Mouse (Mus musculus): ENCODE measurements around the gene Il20rb. TPM values are rescaled to one million over a fixed set of nuclear protein-coding genes. Genes with fewer than 3 reads are reported as not detected.

Il20rb gene
- 1 to 10 TPM; 1.0 to 1.3 TPM for total RNA-seq (2021)

DNA sequence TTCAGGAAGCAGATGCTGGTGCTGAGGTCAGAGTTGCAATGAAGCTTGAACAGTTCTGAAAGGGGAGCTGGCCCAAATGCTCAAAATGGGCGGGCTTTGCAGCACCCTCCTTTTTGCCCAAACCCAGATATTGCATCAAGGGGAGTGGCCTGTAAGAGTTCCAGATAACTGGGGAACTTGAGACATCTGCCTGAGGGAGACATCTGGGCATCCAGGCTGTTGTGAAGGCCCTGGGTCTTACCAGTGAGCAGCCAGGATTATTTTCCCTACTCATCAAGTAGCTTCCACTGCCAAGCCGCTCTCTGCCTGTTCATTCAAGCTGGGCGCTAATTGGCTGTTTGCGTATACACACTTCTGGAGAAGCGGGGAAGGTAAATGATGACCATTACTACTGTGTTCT, at the start of gene Il20rb:
Gene Il20rb (minus strand): TSS at position 358 of the 400 bp plus-strand sequence.
- intact Hi-C loops (cut with DNase I), result no loop called here
- no peak for DNase-seq

DNA sequence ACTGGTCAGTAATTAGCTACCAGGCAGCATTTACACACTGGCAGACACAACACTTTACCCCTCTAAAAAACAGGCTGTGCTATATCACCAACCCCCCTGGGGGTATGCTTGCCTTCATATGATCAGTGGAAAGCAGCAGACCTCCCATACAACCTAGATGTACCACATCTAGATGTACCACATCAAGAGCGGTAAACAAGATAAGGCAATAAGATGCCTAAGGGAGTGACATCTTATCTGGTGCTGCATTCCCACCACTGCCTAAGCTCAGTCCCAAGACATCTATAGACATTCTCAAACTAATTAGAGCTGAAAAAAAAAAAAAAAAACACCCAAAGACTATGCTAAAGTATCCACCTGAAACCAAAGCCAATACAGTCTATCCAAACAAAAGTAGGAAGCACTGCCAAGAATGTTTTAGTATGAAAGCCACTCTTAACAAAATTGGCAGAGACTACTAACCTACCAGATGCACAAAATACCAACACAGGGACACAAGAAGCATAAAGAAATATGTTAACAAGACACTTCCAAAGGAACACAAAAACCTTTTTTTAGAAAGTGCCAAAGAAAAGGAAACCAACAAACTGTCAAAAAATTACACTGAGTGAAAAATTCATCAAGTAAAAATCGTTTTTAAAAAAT, 49.2 kb upstream of the Il20rb start:
- DNase-seq, result no peak
- intact Hi-C loops (cut with DNase I), result no loop called here

DNA sequence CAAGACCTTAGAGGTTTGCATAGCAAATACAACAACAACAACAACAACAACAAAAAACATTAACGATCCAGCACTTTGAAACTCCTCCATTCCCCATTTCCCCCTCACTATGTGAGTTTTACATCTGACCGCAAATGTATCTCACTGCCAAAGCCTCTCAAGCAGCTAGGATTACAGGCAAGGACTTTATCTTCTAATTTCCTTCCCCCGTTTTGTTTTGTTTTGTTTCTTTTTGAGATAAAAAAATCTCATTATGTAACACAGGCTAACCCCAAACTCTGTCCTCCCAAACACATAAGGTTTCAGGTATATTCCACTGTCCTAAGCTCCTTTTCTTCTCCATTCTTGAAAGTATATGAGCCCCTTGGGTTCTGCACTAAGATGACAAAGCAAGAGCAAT, 48.1 kb upstream of the Il20rb start:
- intact Hi-C loops (cut with DNase I), result no loop called here
- DNase-seq, result no peak

DNA sequence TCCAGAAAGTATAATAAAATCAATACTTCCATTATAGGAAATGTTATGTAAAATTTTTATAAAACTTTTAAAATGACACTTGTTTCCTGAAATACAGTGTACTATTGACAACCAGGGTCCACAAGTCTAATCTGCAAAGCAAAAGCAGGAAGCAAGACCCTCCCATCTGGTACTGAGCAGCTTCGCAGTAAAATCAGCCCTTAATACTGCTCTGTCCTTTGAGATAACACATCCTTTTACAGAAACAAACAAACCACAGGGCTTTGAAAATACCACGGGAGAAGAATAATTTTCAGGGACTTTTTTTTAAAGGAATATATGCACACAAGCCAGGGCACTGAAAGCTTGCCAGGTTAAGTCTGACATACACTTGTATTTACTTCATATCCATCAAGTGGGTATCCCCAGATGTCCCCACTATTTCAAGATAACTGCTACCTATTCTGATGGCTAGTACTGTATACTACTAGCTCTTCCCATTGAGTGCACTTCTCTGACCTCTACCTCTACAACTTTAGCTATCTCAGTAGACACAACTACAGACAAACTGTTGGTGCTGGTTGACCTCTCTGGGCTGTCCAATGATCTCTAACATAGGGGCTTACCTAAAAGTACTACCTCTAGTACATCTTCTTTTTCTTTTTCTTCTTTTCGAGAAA, 46.4 kb upstream of the Il20rb start:
- intact Hi-C loops (cut with DNase I), result no loop called here
- DNase-seq, result no peak

- no peak for DNase-seq
- intact Hi-C loops (cut with DNase I), result no loop called here
Observed at GRCm38 (mm10) chr9:100531296-100531695, 44.7 kb upstream of the Il20rb start.

DNA sequence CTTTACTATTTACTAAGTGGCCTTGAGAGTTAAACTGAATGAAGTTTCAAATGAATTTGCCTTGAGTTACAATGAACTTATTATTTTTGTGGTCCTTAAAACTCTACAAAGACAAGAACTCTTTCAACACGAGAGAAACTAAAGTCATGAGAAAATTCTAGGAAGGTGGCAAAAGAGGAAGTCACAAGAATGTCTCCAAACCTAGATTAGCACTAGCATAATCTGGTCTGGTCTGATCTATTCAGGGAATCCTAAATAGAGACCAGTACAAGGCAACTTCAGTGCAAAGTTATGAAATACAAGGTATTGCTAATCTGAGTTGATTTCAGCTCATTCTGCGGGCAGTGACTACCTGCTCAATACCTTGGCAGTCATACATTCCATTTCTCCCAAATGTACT, 38.6 kb upstream of the Il20rb start:
- no peak for DNase-seq
- intact Hi-C loops (cut with DNase I), result no loop called here

DNA sequence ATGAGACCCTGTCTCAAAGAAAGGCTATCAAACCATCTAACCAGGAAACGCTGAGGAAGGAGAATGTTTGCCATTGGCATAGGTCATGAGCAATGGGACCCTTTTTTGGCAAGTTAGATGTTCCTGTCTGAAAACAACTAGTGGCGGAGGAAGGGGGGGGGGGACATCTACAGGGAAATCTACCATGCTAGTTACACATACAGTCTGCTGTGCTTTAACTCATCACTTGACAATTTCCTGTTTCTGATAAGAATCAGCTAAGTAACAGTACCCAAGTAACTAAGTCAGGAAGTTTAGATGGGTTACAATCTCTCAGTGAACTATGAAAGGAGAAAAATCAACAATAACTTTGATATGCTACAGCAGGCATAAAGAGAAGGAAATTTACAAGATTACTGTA, 35.4 kb upstream of the Il20rb start:
- no peak for DNase-seq
- intact Hi-C loops (cut with DNase I), result loop anchor here (5.0 kb wide), 1 partner anchor 120 kb away; no protein-coding TSS in a partner anchor

GRCm38 (mm10) chr9:100520586-100520985, 34.0 kb upstream of the Il20rb start:
- DNase-seq, result peak; percentile 48
- intact Hi-C loops (cut with DNase I), result loop anchor here (5.0 kb wide), 1 partner anchor 122 kb away; no protein-coding TSS in a partner anchor

DNA sequence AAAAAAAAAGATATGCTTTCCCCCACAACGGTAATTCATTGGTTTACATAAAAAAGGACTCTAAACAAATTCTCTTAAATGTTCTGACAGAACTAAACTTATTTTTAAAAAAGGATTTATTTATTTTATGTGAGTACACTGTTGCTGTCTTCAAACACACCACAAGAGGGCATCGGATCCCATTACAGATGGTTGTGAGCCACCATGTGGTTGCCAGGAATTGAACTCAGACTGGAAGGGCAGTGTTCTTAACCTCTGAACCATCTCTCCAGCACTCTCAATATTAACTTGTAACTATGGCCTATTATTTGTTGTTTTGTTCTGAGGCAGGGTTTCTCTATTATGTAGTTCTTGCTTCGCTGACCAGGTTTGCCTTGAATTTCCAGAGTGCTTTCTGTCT, 33.4 kb upstream of the Il20rb start:
- DNase-seq, result no peak
- intact Hi-C loops (cut with DNase I), result loop anchor here (5.0 kb wide), 1 partner anchor 122 kb away; no protein-coding TSS in a partner anchor

DNA sequence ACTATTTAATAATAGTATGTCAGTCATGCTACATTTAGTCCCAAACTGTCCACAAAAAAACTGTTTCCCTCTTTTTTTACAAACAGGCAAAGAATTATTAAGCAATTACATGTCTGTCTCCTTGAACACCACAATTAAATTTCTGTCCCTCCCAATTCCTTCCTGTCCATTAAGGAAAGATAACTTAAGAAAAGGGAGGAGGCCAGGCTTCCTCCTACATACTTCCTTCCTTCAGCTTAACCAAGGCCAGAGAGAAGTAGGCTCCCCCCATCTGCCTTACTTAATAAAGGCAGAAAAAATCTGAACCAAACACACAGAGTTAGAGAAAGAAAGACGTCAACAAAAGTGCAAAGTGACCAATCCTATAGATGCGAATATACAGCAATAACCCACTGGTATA, 21.0 kb upstream of the Il20rb start:
- DNase-seq, result no peak
- intact Hi-C loops (cut with DNase I), result no loop called here

- no peak for DNase-seq
- intact Hi-C loops (cut with DNase I), result no loop called here
Observed at GRCm38 (mm10) chr9:100506652-100507051, 20.1 kb upstream of the Il20rb start.

- DNase-seq, result no peak
- intact Hi-C loops (cut with DNase I), result no loop called here
Observed at GRCm38 (mm10) chr9:100505498-100505897, 18.9 kb upstream of the Il20rb start.

DNA sequence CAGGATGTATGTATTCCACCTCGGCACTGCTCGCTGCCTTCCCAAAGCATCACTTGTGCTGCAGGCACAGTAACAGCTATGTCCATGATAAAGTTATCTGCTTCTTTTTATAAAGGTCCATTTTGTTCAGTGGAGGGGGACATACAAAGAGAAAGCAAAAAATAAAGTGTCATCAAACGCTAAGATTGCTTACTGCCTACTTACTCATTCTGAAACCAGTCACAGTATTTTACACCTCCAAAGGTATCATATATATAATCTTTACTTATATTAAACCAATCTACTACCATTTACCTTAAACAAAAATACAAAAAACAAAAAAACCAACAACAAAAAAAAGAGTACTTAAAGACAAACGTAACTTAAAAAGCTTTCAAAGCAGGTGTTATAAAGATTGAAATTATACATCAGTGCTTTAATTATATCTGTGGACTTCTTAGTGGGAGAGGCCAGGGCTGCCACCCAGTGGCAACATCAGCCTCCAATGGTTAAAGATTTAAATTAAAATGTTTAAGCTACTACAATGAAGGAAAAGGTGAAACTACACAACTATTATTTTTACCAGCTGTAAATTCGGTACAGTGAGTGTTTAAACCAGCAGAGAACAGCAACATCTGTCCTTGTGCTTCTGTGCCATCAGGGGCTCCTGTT, 7.1 kb upstream of the Il20rb start:
- DNase-seq, result no peak
- intact Hi-C loops (cut with DNase I), result no loop called here

- intact Hi-C loops (cut with DNase I), result no loop called here
- no peak for DNase-seq
Observed at GRCm38 (mm10) chr9:100491424-100491823, 4.8 kb upstream of the Il20rb start.

DNA sequence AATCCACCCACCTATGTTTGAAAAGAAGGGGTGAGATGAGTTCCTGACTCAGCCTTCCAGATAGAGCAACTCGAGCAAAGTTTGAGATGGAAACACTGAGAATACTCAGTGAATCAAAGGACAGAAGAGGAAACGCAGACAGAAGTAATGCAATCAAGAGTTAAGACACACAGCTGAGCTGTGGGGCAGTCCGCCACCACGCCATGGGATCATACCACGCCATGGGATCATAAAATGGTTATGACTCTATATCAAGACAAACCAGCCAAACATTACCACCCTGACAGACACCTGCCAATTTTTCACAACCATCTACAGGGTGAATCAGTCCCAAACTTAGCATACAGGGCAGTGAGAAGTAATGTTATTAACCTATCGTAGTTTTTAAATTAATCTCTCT, 2.4 kb upstream of the Il20rb start:
- DNase-seq, result no peak
- intact Hi-C loops (cut with DNase I), result no loop called here

DNA sequence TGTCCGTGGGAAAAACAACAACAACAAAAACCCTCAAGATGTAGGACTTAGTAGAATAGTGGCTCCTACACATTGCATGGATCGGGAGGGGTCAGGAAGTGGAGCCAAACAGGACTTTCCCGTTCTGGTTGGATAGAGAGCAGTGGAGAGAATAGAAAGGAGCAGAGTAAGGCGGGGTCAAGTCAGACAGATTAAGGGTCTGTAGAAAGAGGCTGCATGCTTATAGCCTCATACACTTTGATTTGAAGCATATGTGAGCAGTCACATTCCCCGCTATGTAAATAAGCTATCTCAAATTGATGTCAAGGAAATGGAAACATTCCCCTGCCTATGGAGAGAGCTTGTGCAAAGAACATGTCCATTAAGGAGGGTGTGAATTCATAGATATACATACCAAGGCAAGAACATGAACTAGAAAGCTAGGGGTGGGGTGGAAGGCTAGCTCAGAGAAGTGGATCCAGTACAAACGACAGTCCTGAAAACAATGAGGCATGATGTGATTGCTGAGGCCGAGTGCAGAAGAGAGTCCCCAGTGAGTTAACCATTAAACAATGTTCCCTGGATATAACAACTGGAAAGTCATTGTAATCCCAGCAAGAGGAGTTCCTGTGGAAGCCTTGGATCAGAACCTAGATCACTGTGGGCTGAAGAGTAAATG, 1.6 kb upstream of the Il20rb start:
- intact Hi-C loops (cut with DNase I), result no loop called here
- no peak for DNase-seq

GRCm38 (mm10) chr9:100483318-100483717, 3.3 kb downstream of the Il20rb start:
- no peak for DNase-seq
- intact Hi-C loops (cut with DNase I), result no loop called here

DNA sequence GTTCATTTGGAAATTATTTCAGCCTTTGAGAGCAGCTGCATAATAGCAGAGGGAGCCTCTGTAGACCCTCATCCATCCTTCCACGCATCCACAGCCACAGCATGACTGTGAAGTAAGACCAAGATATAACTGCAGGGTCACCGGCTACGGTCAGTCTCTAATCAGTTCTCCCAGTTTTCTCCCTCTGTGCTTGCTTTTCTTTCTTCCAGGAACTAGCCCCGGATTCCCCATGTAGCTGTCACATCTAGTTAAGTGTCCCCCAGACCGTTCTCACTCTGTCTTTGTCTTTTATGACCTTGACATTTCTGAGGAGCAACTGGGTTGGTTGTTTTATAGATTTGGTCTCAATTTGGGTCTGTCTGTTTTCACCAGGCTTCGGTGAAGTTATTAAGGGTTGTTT, 5.0 kb downstream of the Il20rb start:
- intact Hi-C loops (cut with DNase I), result no loop called here
- DNase-seq, result no peak

DNA sequence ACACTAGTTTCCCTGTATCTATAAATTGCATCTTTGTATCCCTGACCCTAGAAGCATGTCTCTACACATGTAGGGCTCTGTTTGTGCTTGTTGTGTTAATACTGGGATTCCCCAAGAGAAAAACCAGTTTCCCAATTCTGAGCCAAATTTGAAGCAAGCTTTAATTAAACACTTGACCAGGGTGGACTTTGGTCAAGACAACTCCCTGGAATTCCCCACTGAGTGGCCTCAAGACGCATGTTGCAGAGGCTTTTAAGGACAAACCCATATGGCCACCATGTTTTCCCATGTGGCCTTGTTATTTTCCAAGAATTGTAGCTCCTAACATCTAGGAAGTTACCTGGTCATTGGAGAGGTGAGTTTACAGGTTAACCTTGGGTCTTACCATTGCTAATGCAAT, 12.5 kb downstream of the Il20rb start:
- DNase-seq, result no peak
- intact Hi-C loops (cut with DNase I), result no loop called here

GRCm38 (mm10) chr9:100473361-100473760, 13.2 kb downstream of the Il20rb start:
- intact Hi-C loops (cut with DNase I), result no loop called here
- DNase-seq, result no peak

DNA sequence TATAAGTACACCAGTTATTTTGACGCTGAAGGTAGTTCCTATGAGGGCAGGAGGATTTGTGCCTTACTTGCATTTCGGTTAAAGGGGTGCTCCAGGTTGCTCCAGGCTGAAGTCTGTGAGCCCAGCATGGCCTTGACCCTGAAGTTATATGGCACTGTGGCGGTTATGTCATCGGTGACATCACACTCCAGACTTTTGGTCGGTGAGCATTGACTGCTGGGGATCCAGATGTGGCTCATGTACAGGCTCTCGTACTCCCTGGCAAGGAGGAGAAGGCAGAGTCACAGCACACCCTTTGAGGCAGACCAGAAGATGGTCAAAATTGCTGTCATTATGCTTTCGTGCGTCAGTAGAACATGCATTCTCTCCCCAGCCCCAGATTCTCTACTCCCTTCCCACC, 13.7 kb downstream of the Il20rb start:
- intact Hi-C loops (cut with DNase I), result no loop called here
- no peak for DNase-seq

DNA sequence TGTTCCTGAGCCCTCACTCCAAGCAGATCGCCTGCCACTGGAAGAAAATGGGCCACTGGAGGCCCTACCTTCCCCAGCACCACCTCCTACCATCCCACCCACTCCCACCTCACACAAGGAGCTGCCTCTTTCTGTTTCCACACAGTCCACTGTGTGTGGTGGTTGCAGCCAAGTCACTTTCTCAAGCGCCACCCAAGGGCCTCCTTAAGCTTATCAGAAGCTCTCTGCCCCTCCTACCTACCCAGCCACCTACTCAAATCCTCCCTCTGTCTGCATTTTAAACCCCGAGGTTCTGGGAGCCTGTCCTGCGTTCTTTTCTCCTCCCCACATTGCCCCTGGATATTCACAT, 15.0 kb downstream of the Il20rb start:
- intact Hi-C loops (cut with DNase I), result no loop called here
- no peak for DNase-seq

Measured in left cerebral cortex, postnatal 4 days (tissue).